Mouse (Mus musculus) forebrain, embryonic 16.5 days (tissue): ENCODE results near the gene Sec14l3. TPM values are rescaled to one million over a fixed set of nuclear protein-coding genes. Genes with fewer than 3 reads are reported as not detected.

Experiments
- polyA plus RNA-seq: library from polyadenylated mRNA; unstranded; fragments of >200 nt; fragmentation: Nextera tagmentation; extraction: Ambion mirVana; gene quantifications from 2 replicates; pipeline ENCODE4 v1.2.1, GENCODE M21; 2015

Gene Sec14l3
- polyA plus RNA-seq, 1 experiment from 2014 or later: 2.8 TPM

Other genes with a start within 250 kb of the Sec14l3 start
- gene Osbp2, start 200.9 kb upstream of the Sec14l3 start, polyA plus RNA-seq: 11.8 and 19.5 TPM in 2 replicates
- gene 4921536K21Rik, start 169.7 kb upstream of the Sec14l3 start, polyA plus RNA-seq: 0.54 and 0.63 TPM in 2 replicates
- gene Dusp18, start 169.6 kb upstream of the Sec14l3 start, polyA plus RNA-seq: 42.4 and 46.0 TPM in 2 replicates
- gene Slc35e4, start 150.2 kb upstream of the Sec14l3 start, polyA plus RNA-seq: 11.7 and 14.6 TPM in 2 replicates
- gene Tcn2, start 132.7 kb upstream of the Sec14l3 start, polyA plus RNA-seq: 14.8 and 17.3 TPM in 2 replicates
- gene Pes1, start 100.9 kb upstream of the Sec14l3 start, polyA plus RNA-seq: 73.4 and 75.5 TPM in 2 replicates
- 0.21 and 0.30 TPM in 2 replicates for gene 4930556J24Rik, start 88.1 kb upstream of the Sec14l3 start, polyA plus RNA-seq
- gene Gal3st1, start 81.2 kb upstream of the Sec14l3 start, polyA plus RNA-seq: 1.6 and 2.6 TPM in 2 replicates
- gene Sec14l4, start 33.4 kb upstream of the Sec14l3 start, polyA plus RNA-seq: not detected in 2 replicates
- gene Mtfp1, start 30.6 kb downstream of the Sec14l3 start, polyA plus RNA-seq: 8.8 and 10.3 TPM in 2 replicates
- 1.6 and 1.7 TPM in 2 replicates for gene Sec14l2, start 58.6 kb downstream of the Sec14l3 start, polyA plus RNA-seq
- 51.7 and 52.6 TPM in 2 replicates for gene Rnf215, start 70.4 kb downstream of the Sec14l3 start, polyA plus RNA-seq
- gene Ccdc157, start 95.5 kb downstream of the Sec14l3 start, polyA plus RNA-seq: 6.7 and 8.0 TPM in 2 replicates
- 59.4 and 60.6 TPM in 2 replicates for gene Sf3a1, start 95.5 kb downstream of the Sec14l3 start, polyA plus RNA-seq
- 29.1 and 33.4 TPM in 2 replicates for gene Tbc1d10a, start 121.9 kb downstream of the Sec14l3 start, polyA plus RNA-seq
- gene Castor1, start 153.4 kb downstream of the Sec14l3 start, polyA plus RNA-seq: 2.3 TPM in 2 replicates
- gene Osm, start 171.6 kb downstream of the Sec14l3 start, polyA plus RNA-seq: 0.10 TPM in 1 of 2 replicates, not detected in the other
- gene Lif, start 192.7 kb downstream of the Sec14l3 start, polyA plus RNA-seq: 0.05 TPM in 1 of 2 replicates, not detected in the other